In genomic region chr7:110114699-110115098, GRCm38 (mm10) we compare ENCODE assay signal across 21 mouse cellular contexts. TPM values are rescaled to one million over a fixed set of nuclear protein-coding genes. Genes with fewer than 3 reads are reported as not detected.
DNase-seq lines count a peak whose midpoint lies in the region; ATAC-seq lines count a peak whose summit lies in the region.
"Had no signal": no experiment of that assay in that cellular context is flagged by ENCODE, and none has a peak within 500 bp of the region (broad histone marks: within the 10 kb centered on the region; RNA-seq: fewer than 3 reads in every experiment).

No protein-coding gene starts in this region.

- no peak overlapping the region for H3K27ac ChIP-seq in heart, embryonic 10.5 days
- H3K27ac ChIP-seq: midbrain, embryonic 15.5 days; neural tube, embryonic 12.5 days had no signal

- no peaks in the 10 kb centered on the region for H3K36me3 ChIP-seq in heart, embryonic 10.5 days
- H3K36me3 ChIP-seq: midbrain, embryonic 15.5 days; neural tube, embryonic 12.5 days had no signal

- H3K27me3 ChIP-seq in heart, embryonic 10.5 days (ENCODE audit: insufficient read depth, poor library complexity, severe bottlenecking): no peaks in the 10 kb centered on the region
- H3K27me3 ChIP-seq: midbrain, embryonic 15.5 days; neural tube, embryonic 12.5 days had no signal

- H3K4me3 ChIP-seq in heart, embryonic 10.5 days: no peak overlapping the region
- H3K4me3 ChIP-seq: erythroblast, embryonic 14.5 days; gastrocnemius, adult 2 months; midbrain, embryonic 15.5 days; neural tube, embryonic 12.5 days had no signal

- ATAC-seq in megakaryocyte progenitor cell, adult 5-6 weeks (replicated peaks; ENCODE audit: poor library complexity): 0 out of 2 replicates have a peak, but pooled peaks have one; percentile 21
- ATAC-seq: forebrain, embryonic 16.5 days; hindbrain, embryonic 16.5 days; midbrain, embryonic 15.5 days had no signal

- DNase-seq in heart, adult 11 months: peak; percentile 70
- DNase-seq in heart, embryonic 10.5 days (ENCODE audit: low spot score): no peak
- DNase-seq in MN1 (ENCODE audit: low spot score): peak; percentile 48
- DNase-seq in embryo, embryonic 11 days: peak; percentile 34
- DNase-seq in spleen, adult 18-20 months: no peak
- DNase-seq in cerebellum, adult 11-12 months: no peak
- no peak for DNase-seq in adrenal gland, postnatal 10 days
- DNase-seq: adrenal gland, postnatal 36 days; cerebellum, postnatal 14 days; gastrocnemius, adult 2 months; heart, postnatal 14 days; kidney, adult 11 months; kidney, postnatal 25 days; lung, postnatal 36 days; thymus, postnatal 14 days had no signal

- 27% methylated on average over 5 of the region's 5 CpGs for WGBS in heart, embryonic 10.5 days

- H3K9me3 ChIP-seq in heart, embryonic 10.5 days: no peaks in the 10 kb centered on the region
- H3K9me3 ChIP-seq: midbrain, embryonic 15.5 days; neural tube, embryonic 12.5 days had no signal

- H3K4me1 ChIP-seq in heart, embryonic 10.5 days: peaks cover 27% of the 10 kb centered on the region
- H3K4me1 ChIP-seq: midbrain, embryonic 15.5 days; neural tube, embryonic 12.5 days had no signal

RNA-seq across cellular contexts. Expression of gene Wee1, which starts 7.1 kb away (rescaled TPM):
- 25.1 and 29.0 TPM in 2 replicates for polyA plus RNA-seq in heart, embryonic 10.5 days (2016; fragmentation: Nextera tagmentation; extraction: Ambion mirVana)
- total RNA-seq in megakaryocyte progenitor cell, adult 5-6 weeks (2015): 74.0 and 85.9 TPM in 2 replicates
- total RNA-seq in megakaryocyte progenitor cell, adult 5-6 weeks (2017): 28.1 and 33.9 TPM in 2 replicates
- 10 to 100 TPM; 15.2 to 16.1 TPM for total RNA-seq in adrenal gland, postnatal 10 days (2021)

RNA-seq across cellular contexts. Expression of gene Zfp143, which starts 53.7 kb away (rescaled TPM):
- polyA plus RNA-seq in heart, embryonic 10.5 days (2016; fragmentation: Nextera tagmentation; extraction: Ambion mirVana): 18.7 and 19.0 TPM in 2 replicates
- 20.8 and 28.5 TPM in 2 replicates for total RNA-seq in megakaryocyte progenitor cell, adult 5-6 weeks (2015)
- total RNA-seq in megakaryocyte progenitor cell, adult 5-6 weeks (2017): 29.6 and 36.6 TPM in 2 replicates
- total RNA-seq in adrenal gland, postnatal 10 days (2021): 10 to 100 TPM; 10.3 to 14.9 TPM

Comparison
In these comparisons a context has a peak if more than half of its experiments do, and no peak if none do; other contexts are left out.
1. DNase-seq: peak in heart, adult 11 months (single experiment), MN1 (single experiment) and embryo, embryonic 11 days (single experiment); none in heart, embryonic 10.5 days (single experiment), spleen, adult 18-20 months (0 of 2), cerebellum, adult 11-12 months (single experiment) and adrenal gland, postnatal 10 days (single experiment).